Mouse (Mus musculus) left cerebral cortex, postnatal 36 days (tissue): ENCODE results near the gene Zswim5. TPM values are rescaled to one million over a fixed set of nuclear protein-coding genes. Genes with fewer than 3 reads are reported as not detected.

ENCODE experiments used
- total RNA-seq, 2 experiments: library from RNA; stranded (reverse); gene quantifications; 2 replicates each; pipeline ENCODE4 v1.2.3; 2021

Gene Zswim5
- total RNA-seq, 2 experiments from 2014 or later: 8.9 to 10.2 TPM

Other genes starting within 250 kb of the Zswim5 start
- 10 to 100 TPM; 26.9 to 34.8 TPM for gene Nasp, start 249.4 kb upstream of the Zswim5 start, total RNA-seq
- gene Akr1a1, start 225.7 kb upstream of the Zswim5 start, total RNA-seq: 100 to 1,000 TPM; 380 to 465 TPM
- gene Prdx1, start 191.8 kb upstream of the Zswim5 start, total RNA-seq: 100 to 1,000 TPM; 135 to 160 TPM
- gene Mmachc, start 169.0 kb upstream of the Zswim5 start, total RNA-seq: 10 to 100 TPM; 17.5 TPM
- 1 to 10 TPM; 4.6 to 5.1 TPM for gene Ccdc163, start 168.9 kb upstream of the Zswim5 start, total RNA-seq
- gene Tesk2, start 156.4 kb upstream of the Zswim5 start, total RNA-seq: 1 to 10 TPM; 4.8 to 5.4 TPM
- gene Toe1, start 69.7 kb upstream of the Zswim5 start, total RNA-seq: 10 to 100 TPM; 10.7 to 12.1 TPM
- gene Mutyh, start 69.7 kb upstream of the Zswim5 start, total RNA-seq: 1 to 10 TPM; 1.6 to 3.0 TPM
- gene Hpdl, start 55.7 kb upstream of the Zswim5 start, total RNA-seq: 1 to 10 TPM in 1 of 2 experiments, under 1 TPM in 1; 0.72 to 1.1 TPM
- gene Urod, start 117.0 kb downstream of the Zswim5 start, total RNA-seq: 10 to 100 TPM; 60.9 to 63.5 TPM
- gene Hectd3, start 117.9 kb downstream of the Zswim5 start, total RNA-seq: 10 to 100 TPM; 41.5 to 45.7 TPM
- gene Eif2b3, start 142.0 kb downstream of the Zswim5 start, total RNA-seq: 10 to 100 TPM; 16.1 to 21.6 TPM
- gene Ptch2, start 218.7 kb downstream of the Zswim5 start, total RNA-seq: 1 to 10 TPM; 1.4 to 1.9 TPM
- gene Btbd19, start 248.3 kb downstream of the Zswim5 start, total RNA-seq: 10 to 100 TPM; 12.2 to 12.5 TPM
- gene Tctex1d4, start 249.4 kb downstream of the Zswim5 start, total RNA-seq: not detected